Mouse (Mus musculus) lung, postnatal 4 days (tissue): Measurements from ENCODE around the gene Cers2.

Source experiments
- DNase-seq, 2 experiments: peaks; one replicate each; pipeline ENCODE4 v3.0.0; 2021

The Cers2 gene

DNA sequence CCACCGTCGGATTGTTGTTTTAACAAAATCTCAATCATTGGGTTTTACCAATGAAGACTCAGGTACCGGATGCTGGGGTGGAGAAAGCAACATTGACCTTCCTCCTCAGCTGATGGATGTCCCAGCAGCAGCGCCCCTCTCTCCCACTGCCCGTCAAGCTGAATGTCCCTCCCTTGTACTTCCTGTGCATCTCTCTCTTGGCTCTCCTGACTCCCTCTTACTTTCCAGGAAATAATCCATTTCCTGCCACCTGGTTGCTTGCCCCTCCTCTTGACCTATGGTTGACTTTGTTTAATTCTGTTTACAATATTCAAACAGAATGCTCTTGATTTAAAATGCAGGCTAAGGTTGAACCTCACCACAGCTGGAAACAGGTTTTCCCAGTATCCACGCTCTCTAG lies 24.4 kb upstream of the Cers2 start:
- no peak for DNase-seq

DNA sequence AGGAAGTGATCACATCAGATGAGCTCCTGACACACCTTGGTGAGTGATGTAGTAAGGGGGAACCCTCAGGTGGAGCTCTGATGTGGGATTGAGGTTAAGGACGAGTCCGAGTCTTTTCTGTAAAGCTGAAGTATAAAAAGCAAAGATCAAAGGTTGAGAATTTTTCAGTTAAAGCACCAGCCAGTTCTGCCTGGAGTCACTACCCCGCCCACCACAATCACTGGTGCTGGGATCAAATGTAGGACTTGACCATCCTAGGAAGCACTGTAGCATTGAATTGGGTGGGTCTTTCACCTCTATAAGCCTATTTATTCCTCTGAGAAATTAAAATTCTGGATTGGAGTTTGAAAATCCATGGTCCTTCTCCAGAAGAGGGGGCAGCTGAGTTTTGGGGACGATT lies 23.6 kb upstream of the Cers2 start:
- no peak for DNase-seq

DNA sequence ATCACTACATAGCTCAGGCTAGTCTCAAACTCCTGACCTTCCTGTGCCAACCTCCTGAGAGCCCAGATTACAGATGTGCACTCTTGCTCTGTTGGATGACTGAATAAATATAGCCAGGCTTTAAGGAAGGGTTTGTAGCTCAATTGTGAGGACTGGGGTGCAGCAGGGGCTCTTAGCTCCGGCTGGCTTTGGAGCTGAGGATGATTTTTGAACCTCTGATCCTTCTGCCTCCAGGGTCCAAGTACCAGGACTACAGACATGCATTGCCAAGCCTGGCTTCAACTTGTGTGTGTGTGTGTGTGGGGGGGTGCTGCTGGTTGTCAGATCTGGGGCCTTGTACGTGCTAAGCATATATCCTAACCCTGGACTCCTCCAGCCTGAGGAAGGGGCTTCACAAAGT lies 21.7 kb upstream of the Cers2 start:
- DNase-seq: no peak

DNA sequence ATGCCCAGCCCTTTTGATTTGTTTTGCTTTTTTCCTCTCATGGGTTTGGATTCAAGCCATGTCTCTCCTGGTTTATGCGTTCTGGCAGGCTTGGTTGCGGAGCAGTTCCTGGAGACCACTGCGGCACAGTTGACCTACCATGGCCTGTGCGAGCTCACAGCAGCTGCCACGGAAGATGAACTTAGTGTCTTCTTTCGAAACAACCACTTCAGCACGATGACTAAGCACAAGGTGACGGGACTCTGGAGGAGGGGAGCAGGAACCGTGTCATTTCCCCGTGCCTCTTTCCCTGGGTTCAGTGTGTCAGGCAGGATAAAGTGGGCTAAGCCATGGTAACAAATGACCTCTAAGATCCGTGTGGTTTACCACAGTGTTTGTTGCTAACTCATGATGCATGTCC lies 21.1 kb upstream of the Cers2 start:
- DNase-seq: peak in 1 of 2 experiments; percentile 51

DNA sequence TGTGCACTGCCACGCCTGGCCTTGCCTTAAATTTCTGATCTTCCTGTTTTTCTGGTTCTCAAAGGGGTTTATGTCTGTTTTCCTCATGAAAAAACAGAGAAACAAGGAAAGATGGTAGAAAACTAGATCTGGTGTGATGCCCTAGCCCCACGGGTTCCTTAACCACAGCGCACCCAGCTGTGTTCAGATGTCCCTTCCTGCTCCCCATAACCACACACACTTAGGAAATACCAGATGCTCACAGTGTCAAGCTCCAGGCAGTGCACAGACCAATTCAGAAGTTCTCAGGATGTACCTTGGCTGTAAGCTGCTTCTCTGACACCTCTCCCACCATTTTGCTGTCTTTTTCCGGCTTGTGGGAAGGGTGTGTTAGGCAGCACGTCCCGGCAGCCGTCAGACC lies 20.3 kb upstream of the Cers2 start:
- no peak for DNase-seq

DNA sequence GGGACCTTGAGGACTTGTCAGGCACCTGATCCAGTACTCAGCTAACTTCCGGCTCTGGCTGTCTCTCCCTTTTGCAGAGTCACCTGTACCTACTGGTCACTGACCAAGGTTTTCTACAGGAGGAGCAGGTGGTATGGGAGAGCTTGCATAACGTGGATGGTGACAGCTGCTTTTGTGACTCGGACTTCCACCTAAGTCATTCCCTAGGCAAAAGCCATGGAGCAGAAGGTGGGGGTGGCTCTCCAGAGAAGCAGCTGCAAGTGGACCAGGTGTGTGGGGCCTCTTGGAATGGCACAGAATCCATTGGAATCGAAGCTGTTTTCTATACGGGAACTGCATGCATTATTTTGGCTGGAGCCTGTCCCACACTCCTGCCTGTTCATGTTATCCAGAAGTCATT lies 19.9 kb upstream of the Cers2 start:
- no peak for DNase-seq

DNA sequence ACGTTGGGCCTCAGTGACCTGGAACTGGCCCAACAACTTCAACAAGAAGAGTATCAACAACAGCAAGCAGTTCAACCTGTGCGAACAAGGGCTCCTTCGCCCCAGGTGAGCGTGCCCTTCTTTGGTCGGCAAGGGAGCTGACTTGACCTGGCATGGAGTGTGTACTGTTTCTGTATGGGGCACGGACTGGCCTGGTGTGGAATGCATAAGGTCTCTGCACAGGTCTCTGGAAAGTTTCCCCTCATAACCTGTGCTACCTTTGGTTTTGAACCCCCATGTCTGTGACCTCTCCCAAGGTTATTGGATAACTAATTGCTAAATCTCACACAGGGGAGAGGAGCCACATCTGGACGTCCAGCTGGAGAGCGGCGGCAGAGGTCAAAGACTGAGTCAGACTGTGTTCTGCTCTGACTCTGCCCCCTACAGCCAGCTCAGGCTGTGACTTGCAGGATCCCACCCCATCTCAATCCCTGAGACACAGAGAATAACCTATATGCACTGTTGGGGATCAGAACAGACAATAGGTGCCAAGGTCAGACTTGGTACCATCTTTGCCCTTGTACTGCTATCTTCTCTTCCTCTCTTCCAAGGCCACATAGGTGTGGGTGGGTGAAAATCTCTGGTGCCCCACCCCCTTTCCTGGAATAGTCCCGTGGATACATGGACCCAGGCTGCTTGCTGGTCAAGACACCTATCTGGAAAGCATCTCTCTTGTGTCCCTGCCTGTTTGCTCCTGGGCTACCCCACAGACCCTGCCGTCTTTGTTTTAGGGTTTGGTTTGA lies 19.1 kb upstream of the Cers2 start:
- no peak for DNase-seq

DNA sequence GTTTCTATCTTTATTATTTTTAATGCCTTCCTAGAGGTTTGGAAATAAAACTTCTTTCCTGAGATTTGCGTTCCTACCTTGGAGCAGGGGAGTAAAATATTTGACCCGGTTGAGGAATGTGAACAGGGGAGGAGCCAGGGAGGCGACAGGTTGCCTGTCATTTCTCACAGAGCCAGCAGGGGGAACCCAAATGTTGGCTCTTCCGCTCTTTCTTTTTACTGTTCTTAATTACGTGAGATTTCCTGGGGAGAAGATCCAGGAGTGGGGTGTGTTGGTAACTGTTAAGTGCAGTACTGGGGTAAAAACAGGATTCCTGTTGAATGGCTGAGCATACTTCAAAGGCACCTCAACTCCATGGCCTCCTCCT lies 18.5 kb upstream of the Cers2 start:
- DNase-seq: peak; percentile 57 to 72

DNA sequence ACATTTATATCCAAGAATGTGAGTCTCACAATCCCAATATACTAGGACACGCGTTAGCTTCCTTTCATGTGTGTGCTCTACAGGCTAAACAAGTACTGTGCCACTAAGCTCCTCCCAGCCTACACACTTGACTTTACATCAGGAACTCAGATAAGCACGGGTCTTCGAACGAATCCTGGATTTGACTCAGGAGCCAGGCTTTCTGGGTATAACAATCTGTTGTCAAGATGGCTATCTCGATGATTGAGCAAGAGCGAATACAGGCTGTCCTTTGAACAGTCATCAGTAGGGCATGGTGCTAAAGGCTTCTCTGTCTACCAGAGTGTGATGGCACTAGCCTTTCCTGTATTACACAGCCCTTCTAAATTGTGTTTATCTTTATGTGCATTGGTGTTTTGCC lies 16.6 kb upstream of the Cers2 start:
- no peak for DNase-seq

DNA sequence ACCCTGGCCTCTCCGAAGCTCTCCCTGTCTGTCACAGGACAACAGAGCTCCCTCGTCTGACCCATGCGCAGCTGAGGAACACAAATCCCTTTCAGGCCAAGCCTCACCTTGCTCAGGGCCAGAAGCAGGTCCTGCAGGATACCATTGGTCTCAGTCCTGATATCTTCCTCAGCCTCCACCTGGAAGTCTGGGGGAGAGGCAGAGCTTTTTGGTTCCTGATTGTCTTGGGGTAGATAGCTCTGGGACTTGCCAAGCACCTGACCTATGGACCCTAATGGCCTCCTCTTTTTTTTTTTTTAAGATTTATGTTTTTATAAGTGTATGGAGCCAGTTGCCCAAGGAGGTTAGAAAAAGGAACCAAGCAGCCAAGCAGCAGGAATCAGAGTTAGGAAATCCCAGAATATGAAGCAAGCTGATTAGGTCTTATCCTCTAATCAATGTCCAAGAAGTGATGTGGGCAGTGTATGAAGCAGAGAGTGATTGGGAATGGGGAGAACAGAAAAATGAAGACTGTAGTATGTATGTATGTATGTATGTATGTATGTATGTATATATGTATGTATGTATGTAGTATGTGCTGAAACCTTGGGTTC lies 13.3 kb upstream of the Cers2 start:
- DNase-seq: no peak

DNA sequence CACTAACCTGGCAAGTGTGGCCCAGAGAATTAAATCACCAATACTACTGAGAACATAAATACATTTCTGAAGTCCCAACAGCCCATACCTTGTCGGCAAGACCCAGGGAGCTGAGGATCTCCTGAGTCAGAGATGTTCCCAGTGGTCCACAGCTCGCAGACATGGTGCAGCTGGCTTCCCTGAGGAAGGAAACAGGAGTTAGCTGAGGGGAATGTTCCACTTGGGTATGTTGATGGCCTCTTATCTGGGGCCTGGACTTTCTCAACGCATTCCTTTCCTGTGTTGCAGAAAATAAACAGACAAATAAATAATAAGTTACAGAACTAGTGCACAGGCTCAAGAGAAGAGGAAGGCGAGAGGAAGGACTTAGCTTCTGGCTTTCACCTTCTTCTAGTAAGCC lies 8.3 kb upstream of the Cers2 start:
- DNase-seq: peak in 1 of 2 experiments; percentile 5

DNA sequence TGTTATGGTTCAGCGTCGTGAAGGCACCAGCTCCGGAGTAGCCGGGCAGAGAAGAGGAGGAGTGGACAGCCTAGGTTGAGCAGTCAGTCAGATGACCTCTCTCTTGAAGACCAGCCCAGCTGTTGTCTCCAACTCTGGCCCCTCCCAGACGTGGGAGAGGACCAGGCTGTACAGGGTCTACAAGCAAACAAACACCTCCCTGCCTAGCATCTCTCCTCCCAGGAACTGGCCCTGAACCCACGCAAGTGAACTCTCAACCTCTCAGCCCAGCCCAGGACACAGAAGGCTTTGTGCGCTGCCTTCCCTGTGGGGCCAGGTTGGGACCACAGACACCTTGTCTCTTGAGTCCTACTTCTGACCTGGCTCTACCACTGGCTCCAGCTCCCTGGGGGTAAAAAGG lies 7.5 kb upstream of the Cers2 start, which contains the start of gene Anxa9:
Anxa9 (minus strand) TSS at position 77 of the 400 bp plus-strand sequence.
- DNase-seq: no peak

DNA sequence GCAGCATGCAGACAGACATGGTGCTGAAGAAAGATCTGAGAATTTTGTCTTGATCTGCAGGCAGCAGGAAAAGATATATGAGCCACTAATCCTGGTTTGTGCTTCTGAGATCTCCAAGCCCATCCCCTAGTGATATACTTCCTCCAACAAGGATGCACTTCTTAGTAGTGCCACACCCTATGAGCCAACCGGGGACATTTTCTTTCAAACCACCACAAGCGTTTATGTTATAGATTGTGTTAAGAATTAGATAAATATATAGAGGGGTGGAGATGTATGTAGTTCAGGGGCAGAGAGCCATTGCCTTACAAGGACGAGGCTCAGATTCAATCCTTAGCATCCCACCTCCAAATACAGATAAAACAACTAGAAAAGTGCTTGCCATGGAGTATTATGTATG lies 4.1 kb upstream of the Cers2 start:
- no peak for DNase-seq

DNA sequence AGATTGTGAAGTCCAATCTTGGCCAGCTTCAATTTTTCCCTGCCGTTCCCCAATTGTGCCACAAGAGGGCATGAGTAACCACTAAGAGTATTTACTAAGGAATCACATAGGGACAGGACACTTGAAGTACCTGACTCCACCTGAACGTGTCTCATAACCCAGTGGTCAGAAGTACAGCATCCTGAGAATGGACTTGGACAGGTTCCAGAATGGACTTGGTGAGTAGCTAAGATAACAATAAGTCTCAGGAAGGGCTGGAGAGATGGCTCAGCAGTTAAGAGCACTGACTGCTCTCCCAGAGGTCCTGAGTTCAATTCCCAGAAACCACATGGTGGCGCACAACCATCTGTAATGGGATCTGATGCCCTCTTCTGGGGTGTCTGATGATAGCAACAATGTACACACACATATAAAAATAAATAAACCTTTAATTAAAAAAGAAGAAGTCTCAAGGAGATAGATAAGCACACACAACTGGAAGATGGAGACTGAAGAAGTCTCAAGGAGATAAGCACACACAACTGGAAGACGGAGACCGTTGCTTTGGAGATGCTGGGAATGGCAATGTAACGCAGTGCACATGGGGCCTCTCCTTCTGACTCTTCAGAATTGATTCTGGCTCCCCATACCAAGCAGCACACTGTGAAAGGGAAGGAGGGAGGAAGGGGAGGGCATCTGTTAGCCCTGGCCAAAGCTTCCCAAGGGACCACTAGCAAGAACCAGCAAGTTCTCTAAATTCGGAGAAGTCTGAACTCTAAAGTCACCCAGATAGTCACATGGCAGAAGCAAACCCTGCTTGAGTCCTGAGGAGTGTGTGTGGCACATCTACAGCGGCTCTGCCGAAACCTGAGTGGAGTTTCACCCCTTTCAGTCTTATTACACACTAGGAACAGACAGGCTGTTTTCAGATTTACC lies 3.4 kb upstream of the Cers2 start:
- peak; percentile 49 to 78 for DNase-seq

DNA sequence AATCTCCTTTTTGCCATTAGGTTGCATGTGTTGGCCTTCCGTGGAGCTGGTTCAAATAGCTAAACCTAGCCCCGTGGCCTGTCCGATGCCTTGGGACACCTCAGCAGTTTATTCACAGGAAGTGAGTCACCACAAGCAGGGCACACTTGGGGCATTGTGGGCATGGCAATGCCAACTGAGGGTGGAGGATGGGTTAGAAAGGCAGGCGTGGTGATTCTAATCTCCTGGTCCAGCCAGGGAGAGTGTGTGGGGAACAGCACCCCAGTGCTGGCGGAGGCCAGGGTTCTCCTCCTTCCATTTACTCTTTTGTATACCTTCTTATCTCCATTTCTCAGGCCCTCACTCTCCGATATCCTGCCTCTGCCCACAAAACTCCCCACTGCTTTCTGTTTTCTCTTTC lies 2.0 kb upstream of the Cers2 start:
- peak; percentile 34 to 46 for DNase-seq

DNA sequence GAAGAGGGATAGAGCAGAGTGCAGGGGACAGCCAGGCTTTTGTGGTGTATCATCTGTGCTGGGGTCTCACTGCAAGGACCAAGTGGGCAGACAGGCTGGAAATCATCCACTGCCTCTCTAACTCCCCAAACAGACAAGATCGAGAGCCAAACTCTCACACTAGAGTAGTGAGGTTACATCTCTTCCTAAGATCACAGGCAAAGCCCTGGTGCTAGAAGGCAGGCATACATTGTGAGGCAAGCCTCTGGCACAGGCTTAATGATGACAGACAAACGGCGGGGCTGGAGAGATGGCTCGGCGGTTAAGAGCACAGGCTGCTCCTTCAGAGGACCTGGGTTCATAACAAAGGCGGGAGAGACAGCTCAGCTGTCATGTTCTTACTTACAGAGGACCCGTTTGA lies 1.1 kb upstream of the Cers2 start:
- DNase-seq: no peak

DNA sequence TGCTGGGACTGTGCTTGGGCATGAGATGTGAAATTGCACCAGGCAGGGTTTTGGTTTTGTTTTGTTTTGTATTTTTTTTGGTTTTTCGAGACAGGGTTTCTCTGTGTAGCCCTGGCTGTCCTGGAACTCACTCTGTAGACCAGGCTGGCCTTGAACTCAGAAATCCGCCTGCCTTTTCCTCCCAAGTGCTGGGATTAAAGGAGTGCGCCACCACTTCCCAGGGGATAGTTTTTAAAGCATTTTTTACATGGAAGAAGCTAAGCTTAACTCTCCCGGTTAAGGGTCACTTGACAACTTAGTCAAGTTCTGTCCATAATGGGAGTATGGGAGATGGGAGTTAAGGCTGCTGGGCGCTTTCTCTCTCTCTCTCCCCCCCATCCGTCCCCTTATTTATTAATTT lies 516 bp upstream of the Cers2 start:
- no peak for DNase-seq

DNA sequence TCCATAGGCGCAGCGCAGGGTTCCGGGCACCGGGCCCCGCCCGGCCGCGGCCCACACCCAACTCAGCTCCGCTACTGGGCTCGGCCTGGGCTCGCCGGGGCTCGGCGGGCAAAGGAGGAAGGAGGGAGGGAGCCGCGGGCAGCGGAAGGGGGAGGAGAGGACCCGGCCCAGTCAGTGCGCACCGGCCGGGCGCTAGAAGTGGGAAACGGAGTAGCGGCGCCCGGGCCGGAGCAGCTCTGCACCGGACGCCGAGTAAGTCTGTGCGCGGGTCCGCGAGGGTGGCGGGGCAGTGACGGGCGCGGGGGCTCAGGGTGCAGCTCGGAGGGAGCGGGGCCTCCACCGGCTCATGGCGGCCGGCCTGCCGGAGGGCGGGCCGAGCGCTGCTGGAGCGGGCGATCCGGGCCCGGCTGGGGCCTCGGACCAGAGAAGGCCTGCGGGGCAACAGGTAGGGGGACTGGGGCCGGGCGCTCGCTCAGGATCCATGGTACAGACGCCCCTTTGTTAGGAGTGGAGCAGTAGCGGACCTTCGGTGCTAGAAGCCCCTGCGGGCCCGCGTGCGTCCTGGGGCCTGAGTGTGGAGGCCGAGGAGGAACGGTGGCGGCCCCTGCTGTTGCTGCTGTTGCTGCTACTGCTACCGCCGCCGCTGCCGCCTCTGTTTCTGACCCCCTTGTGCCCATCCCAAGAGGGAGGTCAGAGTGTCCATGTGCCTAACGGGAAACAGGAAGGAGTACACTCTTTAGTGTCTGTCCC lies 678 bp downstream of the Cers2 start:
- DNase-seq: peak; percentile 96

DNA sequence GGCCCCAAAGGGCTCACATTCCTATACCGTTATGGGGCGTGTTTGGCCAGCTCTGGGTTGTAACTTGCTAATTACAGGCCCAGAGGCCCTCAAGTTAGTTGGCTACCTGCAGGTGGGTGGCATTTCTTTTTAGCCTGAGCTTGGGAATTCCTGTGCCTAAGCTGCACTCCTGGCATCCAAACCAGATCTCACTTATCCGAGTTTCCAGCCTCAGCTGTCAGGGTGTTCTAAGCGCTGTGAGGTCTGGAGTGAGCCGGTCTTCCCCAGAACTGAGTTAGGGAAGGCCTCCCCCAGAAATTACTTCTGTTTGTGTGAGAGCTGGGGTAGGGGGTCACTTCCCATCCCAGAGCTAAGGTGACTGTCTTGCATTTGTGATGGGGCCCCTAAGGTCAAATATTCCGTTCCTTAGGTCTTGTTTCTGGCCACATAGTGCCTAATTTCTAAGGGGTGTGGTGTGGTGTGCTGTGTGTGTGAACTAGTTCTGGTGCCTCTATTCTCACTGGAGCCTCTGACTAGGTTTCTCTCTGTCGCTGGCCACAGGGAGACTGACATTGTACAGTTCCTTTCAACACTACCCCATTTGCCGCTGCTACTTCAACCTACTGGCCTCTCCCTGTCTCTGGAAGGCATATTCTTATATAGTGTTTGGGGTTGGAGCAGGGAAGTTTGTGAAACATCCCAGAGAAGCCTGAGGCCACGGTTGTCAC lies 1.4 kb downstream of the Cers2 start:
- no peak for DNase-seq

DNA sequence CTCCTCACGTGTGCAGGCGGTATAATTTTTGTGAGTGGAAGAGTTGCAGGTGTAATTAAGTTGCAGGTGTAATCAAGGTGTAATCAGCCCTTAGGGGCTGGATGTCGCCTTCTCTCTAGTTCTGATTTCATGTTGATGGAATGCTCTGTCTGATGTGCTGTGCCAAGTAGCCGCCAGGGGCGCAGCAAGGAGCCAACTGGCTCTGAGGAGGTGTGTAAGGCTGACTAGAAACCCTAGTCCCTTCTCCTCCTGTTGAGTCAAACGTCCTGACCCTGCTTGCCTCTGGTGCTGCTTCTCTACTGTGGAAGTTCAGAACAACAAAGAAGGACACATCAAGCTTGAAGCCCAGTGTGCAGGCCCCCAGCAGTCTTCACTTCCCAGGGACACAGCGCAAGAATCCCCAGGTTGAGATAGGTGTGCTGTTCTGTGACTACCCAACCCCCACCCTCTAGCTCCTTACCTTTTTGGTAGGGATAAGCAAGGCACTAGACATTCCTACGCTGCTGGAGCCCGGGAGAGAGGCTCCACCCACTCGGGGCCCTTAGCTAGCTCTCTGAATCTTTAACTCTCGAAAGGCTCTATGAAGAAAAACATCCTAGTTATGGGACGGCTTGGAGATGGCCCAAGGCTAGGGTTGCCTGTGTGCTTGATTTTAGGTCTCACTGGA lies 3.0 kb downstream of the Cers2 start:
- DNase-seq: peak; percentile 82 to 88

DNA sequence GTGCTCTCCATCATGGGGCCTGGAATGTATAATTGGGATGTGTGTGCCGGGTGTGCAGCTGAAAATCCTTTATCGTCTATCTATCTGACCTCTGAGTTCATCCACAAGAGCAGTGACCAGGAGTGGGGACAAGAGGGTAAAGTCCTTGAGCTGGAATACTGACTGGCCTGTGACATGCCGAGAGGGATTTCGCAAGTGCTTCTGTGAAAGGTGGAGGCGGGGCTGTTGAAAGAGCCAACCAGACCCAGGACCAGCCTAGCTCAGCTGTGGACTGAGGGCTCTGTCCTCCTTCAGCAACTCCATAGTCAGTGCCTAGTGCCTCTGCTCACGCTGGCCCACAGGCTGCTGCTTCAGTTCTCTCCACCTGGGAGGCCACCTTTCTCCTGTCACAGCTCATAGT lies 4.0 kb downstream of the Cers2 start:
- peak; percentile 76 to 87 for DNase-seq

DNA sequence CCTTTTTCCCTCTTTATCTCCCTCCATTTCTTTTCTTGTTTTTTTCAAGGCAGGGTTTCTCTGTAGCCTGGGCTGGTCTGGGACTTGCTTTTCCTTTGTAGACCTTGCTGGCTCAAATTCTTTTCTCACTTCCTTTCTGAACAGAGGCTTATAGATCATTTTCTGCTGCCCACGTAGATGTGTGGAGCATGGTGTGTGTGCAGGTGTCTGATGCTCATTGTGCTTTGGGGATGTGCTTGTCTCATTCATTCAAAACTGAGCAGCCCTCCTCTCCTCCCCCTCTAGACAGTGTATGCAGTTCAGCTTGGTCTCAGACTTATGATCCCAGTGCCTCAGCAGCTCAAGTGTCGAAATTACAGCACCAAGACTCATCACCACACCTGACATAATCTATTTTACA lies 4.5 kb downstream of the Cers2 start:
- no peak for DNase-seq
